Mouse (Mus musculus): ENCODE results near the gene Grifin. TPM values are rescaled to one million over a fixed set of nuclear protein-coding genes. Genes with fewer than 3 reads are reported as not detected.

Gene Grifin
- polyA plus RNA-seq (2012; rRNA removed; ENCODE audit: low replicate concordance) = not detected in 2 replicates

DNA sequence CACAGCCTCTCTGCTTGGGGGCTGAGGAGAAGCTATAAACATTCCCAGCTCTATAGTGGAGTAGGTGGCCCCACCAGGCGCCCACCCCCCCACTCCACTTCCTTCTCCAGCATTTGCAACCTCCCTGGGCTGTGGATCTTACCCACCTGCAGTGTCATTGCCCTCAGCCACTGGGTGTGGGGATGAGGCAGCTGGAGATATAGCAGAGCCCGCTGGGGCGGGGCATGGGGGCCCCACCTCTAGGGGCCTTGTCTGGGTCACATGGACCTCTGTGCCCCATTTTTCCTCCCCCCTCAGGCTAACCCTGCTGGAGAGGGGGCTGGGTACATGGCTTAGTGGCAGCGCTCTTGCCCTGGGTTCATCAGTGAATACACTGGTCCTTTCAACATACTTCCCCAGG is at the start of gene Grifin:
Gene Grifin (minus strand): TSS at position 176 of the 400 bp plus-strand sequence.

DNA sequence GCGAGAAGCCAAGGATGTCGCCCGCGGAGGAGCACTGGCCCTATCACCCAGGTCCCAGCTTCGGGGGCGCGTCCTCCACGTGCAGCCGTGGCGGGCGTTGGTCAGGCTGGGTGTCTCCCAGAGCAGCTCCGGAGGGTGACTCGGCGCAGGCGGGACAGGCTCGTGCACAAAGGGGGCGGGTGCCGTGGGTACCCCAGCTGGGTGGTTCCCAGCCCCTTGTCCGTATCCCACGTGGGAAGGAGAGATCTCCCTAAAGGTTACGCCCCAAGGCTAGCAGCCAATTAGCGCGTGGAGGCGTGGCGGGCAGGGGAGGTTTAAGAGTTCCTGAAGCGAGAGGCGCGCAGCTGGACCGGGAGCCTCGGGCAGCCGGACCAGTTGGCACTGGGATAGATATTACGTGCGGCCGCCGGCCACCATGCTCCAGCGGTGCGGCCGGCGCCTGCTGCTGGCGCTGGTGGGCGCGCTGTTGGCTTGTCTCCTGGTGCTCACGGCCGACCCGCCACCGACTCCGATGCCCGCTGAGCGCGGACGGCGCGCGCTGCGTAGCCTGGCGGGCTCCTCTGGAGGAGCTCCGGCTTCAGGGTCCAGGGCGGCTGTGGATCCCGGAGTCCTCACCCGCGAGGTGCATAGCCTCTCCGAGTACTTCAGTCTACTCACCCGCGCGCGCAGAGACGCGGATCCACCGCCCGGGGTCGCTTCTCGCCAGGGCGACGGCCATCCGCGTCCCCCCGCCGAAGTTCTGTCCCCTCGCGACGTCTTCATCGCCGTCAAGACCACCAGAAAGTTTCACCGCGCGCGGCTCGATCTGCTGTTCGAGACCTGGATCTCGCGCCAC is 42.3 kb upstream of the Grifin start, which contains the start of gene Lfng:
Gene Lfng (plus strand): TSS at position 320 of the 835 bp plus-strand sequence.

Other genes with a start within 250 kb of the Grifin start
- gene Mad1l1, start 243.5 kb downstream of the Grifin start, polyA plus RNA-seq (2012; rRNA removed; ENCODE audit: low replicate concordance) = 14.6 and 26.1 TPM in 2 replicates
- gene Nudt1, start 243.4 kb downstream of the Grifin start, polyA plus RNA-seq (2012; rRNA removed; ENCODE audit: low replicate concordance) = 14.2 and 18.4 TPM in 2 replicates
- 10.9 and 12.2 TPM in 2 replicates for gene Mrm2, start 233.2 kb downstream of the Grifin start, polyA plus RNA-seq (2012; rRNA removed; ENCODE audit: low replicate concordance)
- gene Snx8, start 175.8 kb downstream of the Grifin start, polyA plus RNA-seq (2012; rRNA removed; ENCODE audit: low replicate concordance) = 24.0 and 26.9 TPM in 2 replicates
- gene Eif3b, start 145.7 kb downstream of the Grifin start, polyA plus RNA-seq (2012; rRNA removed; ENCODE audit: low replicate concordance) = 81.0 and 126 TPM in 2 replicates
- 0.04 TPM in 1 of 2 replicates, not detected in the other for gene Gm4869, start 119.4 kb downstream of the Grifin start, polyA plus RNA-seq (2012; rRNA removed; ENCODE audit: low replicate concordance)
- 59.1 and 104 TPM in 2 replicates for gene Chst12, start 59.5 kb downstream of the Grifin start, polyA plus RNA-seq (2012; rRNA removed; ENCODE audit: low replicate concordance)
- gene Lfng, start 42.2 kb upstream of the Grifin start, polyA plus RNA-seq (2012; rRNA removed; ENCODE audit: low replicate concordance) = 105 and 109 TPM in 2 replicates
- gene Ttyh3, start 84.0 kb upstream of the Grifin start, polyA plus RNA-seq (2012; rRNA removed; ENCODE audit: low replicate concordance) = 29.6 and 64.2 TPM in 2 replicates
- 15.2 and 36.4 TPM in 2 replicates for gene Iqce, start 137.3 kb upstream of the Grifin start, polyA plus RNA-seq (2012; rRNA removed; ENCODE audit: low replicate concordance)
- 35.0 and 40.3 TPM in 2 replicates for gene Brat1, start 139.9 kb upstream of the Grifin start, polyA plus RNA-seq (2012; rRNA removed; ENCODE audit: low replicate concordance)
- gene Amz1, start 159.1 kb upstream of the Grifin start, polyA plus RNA-seq (2012; rRNA removed; ENCODE audit: low replicate concordance) = 3.1 and 4.8 TPM in 2 replicates

All from subcutaneous adipose tissue, adult 2 months (tissue).